Mouse (Mus musculus) skeletal muscle tissue, adult 2 months (tissue): Measurements from ENCODE around the gene Rev1.

Experiments used
- DNase-seq: peaks from one replicate; pipeline ENCODE4 v3.0.0-alpha.2; 2012; ENCODE audit warnings: low read depth, low spot score

Gene Rev1

GRCm38 (mm10) chr1:38129501-38130267, at the start of gene Rev1:
Gene Rev1 (minus strand): TSS chr1:38129801.
- peak; percentile 93 for DNase-seq

GRCm38 (mm10) chr1:38178929-38179328, 49.3 kb upstream of the Rev1 start:
- DNase-seq, result no peak

- no peak for DNase-seq
Measured at GRCm38 (mm10) chr1:38176077-38176476, 46.5 kb upstream of the Rev1 start.

GRCm38 (mm10) chr1:38171874-38172273, 42.3 kb upstream of the Rev1 start:
- DNase-seq, result no peak

- DNase-seq, result no peak
Measured at GRCm38 (mm10) chr1:38165696-38166095, 36.1 kb upstream of the Rev1 start.

- no peak for DNase-seq
Measured at GRCm38 (mm10) chr1:38150086-38150485, 20.5 kb upstream of the Rev1 start.

- no peak for DNase-seq
Measured at GRCm38 (mm10) chr1:38146008-38146407, 16.4 kb upstream of the Rev1 start.

GRCm38 (mm10) chr1:38141371-38141770, 11.8 kb upstream of the Rev1 start:
- DNase-seq, result no peak

GRCm38 (mm10) chr1:38140911-38141310, 11.3 kb upstream of the Rev1 start:
- DNase-seq, result no peak

GRCm38 (mm10) chr1:38139396-38139795, 9.8 kb upstream of the Rev1 start:
- no peak for DNase-seq

GRCm38 (mm10) chr1:38132942-38133341, 3.3 kb upstream of the Rev1 start:
- no peak for DNase-seq

- no peak for DNase-seq
Measured at GRCm38 (mm10) chr1:38130715-38131483, 1.3 kb upstream of the Rev1 start.

- DNase-seq, result peak; percentile 72
Measured at GRCm38 (mm10) chr1:38128919-38129436, 623 bp downstream of the Rev1 start.

- DNase-seq, result peak; percentile 45
Measured at GRCm38 (mm10) chr1:38127036-38127435, 2.6 kb downstream of the Rev1 start.

- no peak for DNase-seq
Measured at GRCm38 (mm10) chr1:38126426-38126825, 3.2 kb downstream of the Rev1 start.

GRCm38 (mm10) chr1:38124261-38124660, 5.3 kb downstream of the Rev1 start:
- no peak for DNase-seq

GRCm38 (mm10) chr1:38120877-38121276, 8.7 kb downstream of the Rev1 start:
- no peak for DNase-seq

- no peak for DNase-seq
Measured at GRCm38 (mm10) chr1:38118624-38119023, 11.0 kb downstream of the Rev1 start.

- no peak for DNase-seq
Measured at GRCm38 (mm10) chr1:38109786-38110185, 19.8 kb downstream of the Rev1 start.

- DNase-seq, result no peak
Measured at GRCm38 (mm10) chr1:38103813-38104212, 25.8 kb downstream of the Rev1 start.

GRCm38 (mm10) chr1:38103214-38103613, 26.4 kb downstream of the Rev1 start:
- DNase-seq, result no peak

- no peak for DNase-seq
Measured at GRCm38 (mm10) chr1:38081316-38081715, 48.3 kb downstream of the Rev1 start.

GRCm38 (mm10) chr1:38071326-38071725, 58.3 kb downstream of the Rev1 start:
- no peak for DNase-seq
